ENCODE assay signal across 8 mouse cellular contexts in the genomic region with DNA sequence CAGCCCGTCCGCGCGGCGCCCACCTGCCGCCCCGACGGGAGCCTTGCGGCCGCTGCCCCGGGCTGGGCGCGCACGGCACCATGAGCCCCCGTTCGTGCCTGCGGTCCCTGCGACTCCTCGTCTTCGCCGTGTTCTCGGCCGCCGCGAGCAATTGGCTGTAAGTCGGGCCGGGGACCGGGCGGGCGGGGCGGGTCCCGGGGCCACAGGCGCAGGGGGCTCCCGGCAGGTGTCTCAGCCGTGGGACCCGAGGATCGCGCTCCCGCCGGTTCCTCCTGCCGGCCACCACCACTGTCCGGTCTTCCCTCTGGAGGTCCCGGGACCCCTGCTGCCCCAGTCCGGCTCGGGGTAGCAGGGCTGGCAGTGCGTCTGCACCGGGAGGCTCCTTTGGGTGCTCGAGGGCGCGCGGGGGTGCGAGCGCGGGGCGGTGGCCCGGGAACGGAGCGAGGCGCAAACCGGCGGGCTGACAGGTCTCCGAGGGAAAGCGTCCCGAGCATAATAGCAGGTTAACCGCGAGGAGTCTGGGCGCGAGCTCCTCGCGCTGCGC. TPM values are rescaled to one million over a fixed set of nuclear protein-coding genes. Genes with fewer than 3 reads are reported as not detected.
DNase-seq lines count a peak whose midpoint lies in the region; ATAC-seq and TF ChIP-seq lines count a peak whose summit lies in the region.

No protein-coding gene starts in this region.

- WGBS in lung, embryonic 16.5 days: under 1% methylated on average over 46 of the region's 71 CpGs
- under 1% methylated on average over 44 of the region's 71 CpGs for WGBS in forebrain, embryonic 14.5 days
- under 1% methylated on average over 51 of the region's 71 CpGs for WGBS in limb, embryonic 12.5 days
- 2% methylated on average over 69 of the region's 71 CpGs for WGBS in small intestine, adult 2 months

- TF ChIP-seq CTCF in small intestine, adult 2 months (IDR thresholded peaks at IDR 0.05; ENCODE audit: extremely low read depth, insufficient read length, insufficient replicate concordance, low read depth, low read length): no peak

- peaks cover 21% of the 10 kb centered on the region for H3K4me1 ChIP-seq in lung, embryonic 16.5 days (replicated peaks; ENCODE audit: control insufficient read depth, insufficient read depth, low read length)
- H3K4me1 ChIP-seq in forebrain, embryonic 14.5 days (ENCODE audit: control insufficient read depth, insufficient read depth, low read length): peaks cover 8% of the 10 kb centered on the region; the same call in 1 of the 2 replicates
- H3K4me1 ChIP-seq in limb, embryonic 12.5 days (replicated peaks): peaks cover 18% of the 10 kb centered on the region
- peaks cover 7% of the 10 kb centered on the region for H3K4me1 ChIP-seq in small intestine, adult 2 months (ENCODE audit: control insufficient read depth, insufficient read depth, insufficient read length, low read length)

- peak overlapping the region; percentile 87 for H3K4me2 ChIP-seq in lung, embryonic 16.5 days (ENCODE audit: low read depth, low read length)
- H3K4me2 ChIP-seq in forebrain, embryonic 14.5 days (ENCODE audit: low read length): peak overlapping the region; percentile 82
- H3K4me2 ChIP-seq in limb, embryonic 12.5 days: peak overlapping the region; percentile 93

- H3K27ac ChIP-seq in lung, embryonic 16.5 days (ENCODE audit: low read length): no peak overlapping the region
- H3K27ac ChIP-seq in forebrain, embryonic 14.5 days (ENCODE audit: low read depth, low read length): no peak overlapping the region
- 0 out of 2 replicates have a peak overlapping the region, but pooled peaks have one; percentile 35 for H3K27ac ChIP-seq in limb, embryonic 12.5 days
- no peak overlapping the region for H3K27ac ChIP-seq in small intestine, adult 2 months (ENCODE audit: insufficient read depth, low read depth, low read length)

- H3K36me3 ChIP-seq in lung, embryonic 16.5 days (ENCODE audit: control insufficient read depth, insufficient read depth, low read length): no peaks in the 10 kb centered on the region
- no peaks in the 10 kb centered on the region for H3K36me3 ChIP-seq in forebrain, embryonic 14.5 days (ENCODE audit: control insufficient read depth, insufficient read depth, low read length)
- no peaks in the 10 kb centered on the region for H3K36me3 ChIP-seq in limb, embryonic 12.5 days
- no peaks in the 10 kb centered on the region for H3K36me3 ChIP-seq in small intestine, adult 2 months (ENCODE audit: control insufficient read depth, insufficient read depth, low read length)

- H3K9me3 ChIP-seq in lung, embryonic 16.5 days (ENCODE audit: control insufficient read depth, low read length): no peaks in the 10 kb centered on the region
- no peaks in the 10 kb centered on the region for H3K9me3 ChIP-seq in forebrain, embryonic 14.5 days (replicated peaks; ENCODE audit: control insufficient read depth, low read length)
- no peaks in the 10 kb centered on the region for H3K9me3 ChIP-seq in limb, embryonic 12.5 days

- no peak for ATAC-seq in lung, embryonic 16.5 days (ENCODE audit: low read depth)
- no peak for ATAC-seq in forebrain, embryonic 14.5 days
- no peak for ATAC-seq in limb, embryonic 12.5 days (ENCODE audit: insufficient number of reproducible peaks, insufficient read depth, low FRiP score, low TSS enrichment, low read depth)

- no peak for DNase-seq in lung, postnatal 4 days
- DNase-seq in forebrain, embryonic 14.5 days (ENCODE audit: low spot score): no peak
- DNase-seq in natural killer cell, adult 2 months (ENCODE audit: low spot score in 2 of 2): no peak
- no peak for DNase-seq in embryo, embryonic 10.5 days (ENCODE audit: low spot score)
- no peak for DNase-seq in adrenal gland, adult 8-10 months

- peak overlapping the region; percentile 56 for H3K4me3 ChIP-seq in lung, embryonic 16.5 days (ENCODE audit: low read length)
- peak overlapping the region; percentile 43 for H3K4me3 ChIP-seq in forebrain, embryonic 14.5 days (ENCODE audit: low read depth, low read length)
- H3K4me3 ChIP-seq in limb, embryonic 12.5 days (replicated peaks): peak overlapping the region; percentile 59
- H3K4me3 ChIP-seq in small intestine, adult 2 months (ENCODE audit: low read depth, low read length): peak overlapping the region; percentile 60

- TF ChIP-seq POLR2A in small intestine, adult 2 months (IDR thresholded peaks at IDR 0.05; ENCODE audit: low read depth, low read length): no peak

- H3K27me3 ChIP-seq in lung, embryonic 16.5 days (ENCODE audit: control insufficient read depth, insufficient read depth, low read depth, low read length): peaks cover 66% of the 10 kb centered on the region
- H3K27me3 ChIP-seq in forebrain, embryonic 14.5 days (replicated peaks; ENCODE audit: control insufficient read depth, insufficient read depth, low read length): peaks cover 65% of the 10 kb centered on the region
- peaks cover 93% of the 10 kb centered on the region for H3K27me3 ChIP-seq in limb, embryonic 12.5 days
- H3K27me3 ChIP-seq in small intestine, adult 2 months (ENCODE audit: control insufficient read depth, insufficient read depth, low read length): peaks cover 35% of the 10 kb centered on the region

- peak overlapping the region; percentile 55 for H3K9ac ChIP-seq in lung, embryonic 16.5 days (ENCODE audit: low read length)
- peak overlapping the region; percentile 54 for H3K9ac ChIP-seq in forebrain, embryonic 14.5 days (ENCODE audit: low read length)
- H3K9ac ChIP-seq in limb, embryonic 12.5 days (replicated peaks): peak overlapping the region; percentile 60

RNA-seq across cellular contexts. Expression of a gene that starts 0.4 kb away (rescaled TPM):
- 0.48 and 0.62 TPM in 2 replicates for polyA plus RNA-seq in lung, embryonic 16.5 days (2015; fragmentation: Nextera tagmentation; extraction: Ambion mirVana)
- polyA plus RNA-seq in forebrain, embryonic 14.5 days (2014; fragmentation: Nextera tagmentation; extraction: Ambion mirVana): 0.80 and 1.4 TPM in 2 replicates
- 2.6 and 6.9 TPM in 2 replicates for polyA plus RNA-seq in limb, embryonic 12.5 days (2016; fragmentation: Nextera tagmentation; extraction: Ambion mirVana)
- polyA plus RNA-seq in small intestine, adult 2 months (2012; rRNA removed): 6.0 and 6.9 TPM in 2 replicates
- total RNA-seq in adrenal gland, adult 8-10 months (2022): 100 to 1,000 TPM in 3 of 4 experiments, 10 to 100 TPM in 1; 83.8 to 130 (median 108) TPM
